Mouse (Mus musculus) cerebellum, postnatal 25 days (tissue): Measurements from ENCODE around the gene Catsperd.
"Not testable (repeated sequence)": the region's sequence is repeated elsewhere in the genome, so short reads cannot be mapped to it uniquely, and the experiment has no call there.

Source experiments
- DNase-seq, 2 experiments: peaks; one replicate each; pipeline ENCODE4 v3.0.0; 2021; ENCODE audit warnings: mixed read lengths in 2 of 2

The Catsperd gene

GRCm38 (mm10) chr17:56627530-56628277 is at the start of gene Catsperd:
Catsperd (plus strand) TSS chr17:56628143.
- peak; percentile 41 to 62 for DNase-seq

DNA sequence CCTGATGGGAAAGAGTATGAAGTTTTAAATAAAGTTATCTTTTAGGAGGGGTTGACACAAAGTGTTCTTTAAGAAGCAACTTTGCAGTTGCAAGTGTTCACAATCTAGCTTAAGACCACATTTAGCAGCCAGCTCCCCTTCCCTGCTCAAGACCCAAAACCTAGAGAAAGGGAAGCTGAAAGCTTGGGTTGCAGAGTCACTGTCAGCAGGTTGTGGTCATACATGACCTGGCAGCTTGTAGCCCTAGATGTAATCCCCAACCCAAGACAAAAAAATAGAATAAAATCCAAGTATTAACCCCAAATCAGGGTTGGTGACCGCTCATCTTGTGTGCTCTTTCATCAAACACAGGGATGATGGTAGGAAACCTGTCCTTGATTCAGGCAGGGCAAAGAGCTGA is 44.9 kb upstream of the Catsperd start:
- no peak for DNase-seq

GRCm38 (mm10) chr17:56583611-56584256 is 44.2 kb upstream of the Catsperd start:
- no peak for DNase-seq

DNA sequence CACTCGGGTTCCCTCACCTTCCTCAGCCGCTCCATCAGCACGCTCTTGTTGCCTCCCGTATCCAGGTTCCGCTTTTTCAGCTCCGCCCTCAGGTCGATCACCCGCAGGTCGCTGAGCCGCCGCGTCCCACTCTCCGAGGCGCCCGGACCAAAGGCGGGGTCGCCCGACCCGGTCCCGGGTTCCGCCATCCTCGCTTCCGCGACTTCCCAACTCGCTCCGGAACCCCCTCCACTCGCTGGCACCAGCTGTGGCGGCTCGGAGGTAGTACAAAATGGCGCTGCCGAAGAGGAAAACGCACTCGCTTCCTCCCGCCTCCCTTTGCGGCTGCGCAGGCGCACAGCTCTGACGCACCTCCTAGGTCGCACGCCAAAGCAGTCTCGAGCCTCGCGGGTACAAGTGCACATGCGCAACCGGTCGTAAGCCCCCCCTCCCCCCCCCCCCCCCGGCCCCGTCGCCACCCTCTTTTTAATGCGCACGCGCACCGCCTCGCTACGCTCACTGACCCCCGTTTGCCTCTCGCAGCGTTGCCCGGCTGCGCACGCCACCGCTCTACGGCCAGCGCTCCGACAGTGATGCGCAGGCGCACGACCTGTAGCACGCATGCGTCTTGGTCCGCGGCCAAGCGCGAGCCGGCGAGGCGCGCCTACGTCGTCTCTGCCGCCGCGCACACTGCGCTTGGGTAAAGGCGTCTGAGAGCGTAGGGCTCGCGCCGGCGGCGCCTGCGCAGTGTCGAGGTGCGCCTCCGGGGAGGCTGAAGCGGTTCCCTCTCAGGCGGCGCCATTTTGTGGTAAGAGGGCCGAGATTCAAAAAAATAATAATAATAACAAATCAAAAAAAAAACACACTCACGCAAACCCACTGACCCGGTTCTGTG is 43.4 kb upstream of the Catsperd start, which contains the start of the genes Safb2 and Safb:
Safb2 (minus strand) TSS at position 329 of the 874 bp plus-strand sequence.
Safb (plus strand) TSS at position 569 of the 874 bp plus-strand sequence.
- peak; percentile 100 for DNase-seq

DNA sequence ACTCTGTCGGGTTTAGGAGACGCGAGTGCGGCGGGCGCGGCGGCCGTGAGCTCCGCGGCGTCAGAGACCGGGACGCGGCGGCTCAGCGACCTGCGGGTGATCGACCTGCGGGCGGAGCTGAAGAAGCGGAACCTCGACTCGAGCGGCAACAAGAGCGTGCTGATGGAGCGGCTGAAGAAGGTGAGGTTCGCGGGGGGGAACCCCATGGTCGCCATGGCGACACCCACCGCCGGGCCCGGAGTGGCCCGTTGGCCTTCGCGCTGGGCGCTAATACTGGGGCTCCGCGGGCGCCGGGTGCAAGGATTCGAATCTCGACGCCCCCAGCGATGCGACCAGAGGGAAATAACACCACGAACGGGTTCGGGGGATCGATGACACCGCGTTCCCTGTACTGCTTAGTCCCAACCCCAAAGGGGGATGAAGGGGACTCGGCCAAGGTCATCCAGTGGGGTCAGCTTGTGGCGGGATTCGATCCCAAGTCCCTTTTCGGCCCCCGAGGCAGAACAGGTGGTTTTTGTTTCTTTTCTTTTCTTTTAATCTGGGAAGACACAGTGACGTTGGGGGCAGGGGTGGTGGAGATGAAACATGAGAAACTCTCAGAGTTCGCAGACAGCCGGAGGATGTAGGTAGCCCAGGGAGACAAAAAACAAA is 42.6 kb upstream of the Catsperd start:
- no peak for DNase-seq

- DNase-seq = no peak
These were observed 40.2 kb upstream of the Catsperd start for GRCm38 (mm10) chr17:56587773-56588172.

DNA sequence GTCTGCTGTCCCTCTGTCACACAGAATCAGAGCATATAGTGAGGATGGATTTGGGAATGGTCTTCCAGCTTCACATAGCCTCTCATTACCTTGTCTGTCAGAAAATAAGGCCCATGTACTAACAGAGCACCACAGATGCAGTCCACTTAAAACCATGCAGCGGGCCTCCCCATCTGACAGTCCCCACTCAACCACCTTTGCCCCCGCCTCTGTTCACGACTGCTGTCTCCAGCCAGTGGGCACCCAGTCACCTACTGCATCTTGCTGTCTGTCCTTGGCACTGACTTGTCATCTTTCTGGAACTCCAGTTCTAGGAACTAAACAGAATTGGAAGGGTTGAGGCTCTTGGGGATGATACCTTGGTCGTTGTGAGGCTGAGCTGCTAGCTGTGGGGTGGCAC is 39.0 kb upstream of the Catsperd start:
- no peak for DNase-seq

- DNase-seq = no peak
These were observed 35.4 kb upstream of the Catsperd start for GRCm38 (mm10) chr17:56592553-56592952.

- peak; percentile 52 to 67 for DNase-seq
These were observed 34.2 kb upstream of the Catsperd start for GRCm38 (mm10) chr17:56593527-56594271.

GRCm38 (mm10) chr17:56603186-56604069 is 24.5 kb upstream of the Catsperd start:
- peak; percentile 76 for DNase-seq

- no peak for DNase-seq
These were observed 23.9 kb upstream of the Catsperd start for GRCm38 (mm10) chr17:56604070-56604380.

- no peak for DNase-seq
These were observed 23.5 kb upstream of the Catsperd start for GRCm38 (mm10) chr17:56604422-56604821.

- DNase-seq = no peak
These were observed 22.5 kb upstream of the Catsperd start for GRCm38 (mm10) chr17:56605431-56605830.

DNA sequence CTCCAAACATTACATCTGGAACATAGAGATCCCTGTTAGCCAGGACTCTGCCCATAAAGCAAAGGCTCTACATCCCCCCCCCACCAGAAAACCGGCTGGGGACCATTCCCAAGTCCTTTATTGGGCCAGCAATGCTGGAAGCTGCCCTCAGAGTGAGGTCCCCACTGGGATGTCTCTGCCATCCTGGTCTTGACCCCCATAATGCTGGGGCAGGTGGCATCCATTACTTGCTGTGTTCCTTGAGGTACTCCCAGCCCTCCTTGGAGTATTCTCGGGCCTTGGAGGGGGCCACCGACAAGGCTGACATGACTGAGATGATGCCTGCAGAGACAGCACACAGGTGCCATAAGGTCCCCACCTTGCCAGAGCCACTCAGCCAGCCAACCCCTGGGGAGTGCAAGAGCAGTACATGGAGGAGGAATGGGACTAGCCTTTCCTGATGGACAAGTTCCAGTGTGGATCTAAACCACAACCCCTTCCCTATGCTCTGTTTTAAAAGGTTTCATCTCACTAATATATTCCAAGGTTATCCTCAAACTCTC is 20.4 kb upstream of the Catsperd start:
- no peak for DNase-seq

DNA sequence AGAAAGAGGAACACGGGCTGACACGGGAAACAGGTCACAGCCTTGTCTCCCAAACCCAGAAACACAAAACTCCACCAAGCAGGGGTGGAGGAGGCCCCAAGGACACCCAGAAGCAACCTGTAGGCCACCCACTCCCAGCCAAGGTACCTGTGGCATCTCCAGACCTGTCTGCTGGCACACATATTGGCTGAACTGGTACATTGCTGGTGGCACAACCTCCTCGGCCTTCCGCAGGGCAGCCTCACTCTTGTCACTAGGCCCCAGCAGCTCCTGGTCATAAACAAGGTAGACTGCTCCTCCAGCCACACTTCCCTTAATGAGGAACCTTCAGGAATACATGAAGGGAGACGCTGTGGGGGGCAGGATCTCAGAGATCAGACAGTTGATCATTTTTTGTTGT is 19.2 kb upstream of the Catsperd start:
- no peak for DNase-seq

DNA sequence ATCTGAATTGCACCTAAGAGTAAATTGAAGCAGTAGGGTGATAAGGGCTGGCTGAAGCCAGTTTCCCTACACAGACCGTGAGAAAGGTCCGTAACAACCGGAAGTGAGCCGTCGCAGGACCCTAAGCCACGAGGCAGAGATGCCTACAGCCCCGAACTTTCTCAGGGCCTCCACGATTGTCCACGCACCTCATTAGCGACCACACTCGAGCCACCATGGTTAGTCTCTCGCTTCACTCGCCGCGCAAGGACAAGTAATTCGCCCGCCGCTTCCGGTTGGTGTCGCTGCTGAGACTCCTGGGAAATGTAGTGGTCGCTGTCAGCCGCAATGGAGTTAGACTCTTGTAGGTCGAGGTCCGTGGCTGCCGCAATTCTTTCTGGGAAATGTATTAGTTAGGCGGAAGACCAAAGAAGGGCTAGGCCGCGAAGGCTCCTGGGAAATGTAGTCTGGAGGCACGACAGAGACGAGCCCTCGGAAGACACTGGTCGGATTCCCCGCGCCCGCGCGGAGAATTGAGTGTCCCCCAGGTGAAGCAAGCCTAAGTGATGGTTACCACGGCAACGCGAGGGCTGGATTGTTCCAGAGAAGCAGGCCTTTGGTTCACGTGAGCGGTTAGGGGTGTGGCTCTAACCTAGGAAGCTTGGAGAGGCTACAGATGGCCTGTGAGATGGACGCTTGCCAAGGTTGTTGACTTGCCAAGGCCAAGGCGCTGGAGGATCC is 18.3 kb upstream of the Catsperd start, which contains the start of gene 2410015M20Rik:
2410015M20Rik (minus strand) TSS at position 320 of the 720 bp plus-strand sequence.
- DNase-seq = peak; percentile 95 to 97

- no peak for DNase-seq
These were observed 16.6 kb upstream of the Catsperd start for GRCm38 (mm10) chr17:56611323-56611722.

DNA sequence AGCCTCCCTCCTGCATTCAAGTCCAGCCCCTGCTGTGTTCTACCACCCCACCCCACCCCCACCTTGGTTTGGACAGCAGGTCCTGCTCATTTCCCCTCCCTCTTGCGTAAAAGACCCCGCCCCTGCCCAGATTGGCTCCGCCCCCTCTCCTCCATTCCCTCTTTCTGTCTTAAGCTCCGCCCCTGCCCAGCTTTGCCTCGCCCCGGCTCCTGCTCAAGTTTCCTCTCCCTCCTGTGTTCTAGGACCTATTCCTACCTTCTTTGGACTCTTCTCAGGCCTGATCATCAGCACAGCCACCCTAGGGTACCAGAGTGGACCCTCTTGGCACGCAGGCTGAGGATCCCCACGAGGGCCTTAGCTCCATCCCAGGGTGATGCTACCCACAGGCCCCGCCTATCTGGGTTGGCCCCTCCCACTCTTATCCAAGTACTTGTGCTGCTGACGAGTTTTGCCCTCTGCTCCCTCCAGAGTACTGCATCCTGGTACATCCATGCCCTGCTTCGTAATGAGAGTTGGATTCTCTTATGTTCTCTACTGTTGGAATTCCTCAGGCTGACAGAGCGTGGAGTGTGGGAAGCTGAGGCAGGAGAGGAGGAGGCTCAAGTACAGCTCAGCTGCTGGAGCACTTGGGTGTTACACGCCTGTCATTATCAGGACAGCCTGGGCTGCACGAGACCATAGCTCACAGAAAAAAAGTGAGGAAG is 15.9 kb upstream of the Catsperd start:
- peak in 1 of 2 experiments; percentile 57 for DNase-seq

DNA sequence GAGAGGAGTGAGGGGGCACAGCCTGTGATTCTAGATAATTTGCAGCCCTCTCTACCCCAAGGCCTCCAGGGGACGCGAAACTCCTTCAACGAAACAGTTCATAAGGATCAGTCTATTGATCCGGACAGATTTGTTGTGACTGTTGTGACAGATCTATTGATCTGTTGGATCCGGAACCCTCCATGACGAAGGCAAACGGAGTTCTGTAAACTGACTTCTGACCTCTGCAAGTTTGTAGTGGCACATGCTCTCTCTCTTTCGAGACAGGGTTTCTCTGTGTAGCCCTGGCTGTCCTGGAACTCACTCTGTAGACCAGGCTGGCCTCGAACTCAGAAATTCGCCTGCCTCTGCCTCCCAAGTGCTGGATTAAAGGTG is 15.4 kb upstream of the Catsperd start:
- not testable (repeated sequence) for DNase-seq
